Mouse (Mus musculus) kidney, adult 9 months (tissue): ENCODE measurements around the gene Arhgef25.
"Not testable (repeated sequence)": the region's sequence is repeated elsewhere in the genome, so short reads cannot be mapped to it uniquely, and the experiment has no call there.

Source experiments
- DNase-seq: peaks from one replicate; pipeline ENCODE4 v3.0.0; 2022

The Arhgef25 gene

DNA sequence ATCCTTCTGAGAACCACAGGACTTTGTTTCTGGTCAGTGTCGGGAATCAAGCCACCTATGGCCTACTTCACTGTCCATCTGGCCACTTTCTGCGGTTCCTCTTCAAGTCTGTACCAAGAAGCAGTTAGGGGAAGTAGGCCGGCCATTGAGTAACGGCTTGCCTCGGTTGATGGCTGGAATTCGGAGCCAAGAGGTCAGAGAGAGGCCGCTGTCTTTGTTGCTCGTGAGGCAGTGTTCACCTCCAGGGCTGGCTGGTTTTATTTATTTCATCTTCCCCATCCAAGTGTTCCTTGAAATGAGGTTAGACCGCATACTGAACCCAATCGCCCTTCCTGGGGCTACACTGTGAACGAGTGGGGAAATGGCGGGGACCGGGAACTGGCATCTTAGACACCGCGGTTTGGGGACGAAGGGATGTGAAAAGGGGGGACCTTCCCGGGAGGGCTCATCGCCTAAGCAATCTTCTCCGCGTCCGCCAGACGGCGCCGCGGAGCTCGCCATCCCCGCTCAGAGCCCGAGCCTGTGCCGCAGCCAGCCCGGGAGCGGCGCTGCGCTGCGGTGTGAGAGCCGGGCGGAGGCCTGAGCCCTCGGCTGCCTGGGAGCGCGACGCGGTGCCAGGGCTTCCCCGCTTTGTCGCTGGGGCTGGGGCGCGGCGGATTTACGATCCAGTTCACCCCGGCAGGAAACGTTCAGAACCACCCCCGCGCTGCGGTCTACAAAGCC, 25.1 kb downstream of the Arhgef25 start, which contains the start of gene B4galnt1:
B4galnt1 (plus strand) TSS at position 595 of the 723 bp plus-strand sequence.
- DNase-seq: peak; percentile 64

DNA sequence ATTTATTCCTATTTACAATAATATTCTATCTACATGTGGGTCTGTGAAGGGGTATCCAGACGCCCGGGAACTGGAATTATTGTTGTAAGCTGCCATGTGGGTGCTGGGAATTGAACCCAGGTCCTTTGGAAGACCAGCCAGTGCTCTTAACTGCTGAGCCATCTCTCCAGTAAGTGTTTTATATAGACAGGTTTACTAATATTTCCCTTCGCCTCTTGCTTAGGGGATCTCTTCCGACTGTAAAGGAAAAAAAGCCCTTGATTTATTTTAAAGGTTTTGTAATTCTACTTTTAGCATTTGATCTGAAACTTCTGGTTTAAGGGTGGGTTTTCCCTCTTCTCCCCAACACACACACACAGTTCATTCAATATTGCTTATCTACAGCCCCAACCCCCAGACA, 25.7 kb downstream of the Arhgef25 start:
- DNase-seq: no peak

GRCm38 (mm10) chr10:127162771-127163261, 27.1 kb downstream of the Arhgef25 start:
- DNase-seq: not testable (repeated sequence)

DNA sequence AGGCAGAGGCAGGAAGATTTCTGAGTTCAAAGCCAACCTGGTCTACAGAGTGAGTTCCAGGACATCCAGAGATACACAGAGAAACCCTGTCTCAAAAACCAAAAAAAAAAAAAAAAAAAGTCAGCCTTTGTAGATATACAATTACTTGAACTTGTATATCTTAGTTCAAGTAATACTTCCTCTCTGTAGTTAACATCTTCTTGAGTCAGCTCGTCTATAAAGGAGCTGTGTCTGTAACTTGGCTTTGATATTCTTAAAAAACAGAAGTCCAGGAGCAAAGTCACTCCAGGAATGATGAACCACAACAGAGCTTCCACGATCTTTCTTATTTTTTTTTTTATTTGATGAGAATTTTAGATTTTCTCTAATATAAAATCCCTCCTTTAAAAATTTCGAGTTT, 29.2 kb downstream of the Arhgef25 start:
- no peak for DNase-seq

GRCm38 (mm10) chr10:127160081-127160480, 29.8 kb downstream of the Arhgef25 start:
- DNase-seq: peak; percentile 43

DNA sequence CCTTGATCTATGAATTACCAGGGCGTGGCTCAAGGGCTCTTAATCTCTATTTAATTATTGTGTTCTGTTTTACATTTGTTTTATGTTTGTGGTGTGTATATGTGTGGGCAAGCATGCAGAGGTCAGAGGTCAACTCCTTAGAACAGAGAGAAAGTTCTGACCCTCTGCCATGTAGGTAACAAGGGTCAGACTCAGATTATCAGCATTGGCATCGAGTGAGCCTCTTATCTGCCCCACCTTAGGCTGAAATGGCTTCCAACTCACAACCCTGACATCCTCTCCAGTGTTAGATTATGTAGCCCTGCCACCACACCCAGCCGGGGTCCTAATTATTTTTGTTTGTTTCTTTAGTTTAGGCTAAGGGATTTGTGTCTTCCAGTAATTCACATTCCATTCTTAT, 31.4 kb downstream of the Arhgef25 start:
- no peak for DNase-seq

DNA sequence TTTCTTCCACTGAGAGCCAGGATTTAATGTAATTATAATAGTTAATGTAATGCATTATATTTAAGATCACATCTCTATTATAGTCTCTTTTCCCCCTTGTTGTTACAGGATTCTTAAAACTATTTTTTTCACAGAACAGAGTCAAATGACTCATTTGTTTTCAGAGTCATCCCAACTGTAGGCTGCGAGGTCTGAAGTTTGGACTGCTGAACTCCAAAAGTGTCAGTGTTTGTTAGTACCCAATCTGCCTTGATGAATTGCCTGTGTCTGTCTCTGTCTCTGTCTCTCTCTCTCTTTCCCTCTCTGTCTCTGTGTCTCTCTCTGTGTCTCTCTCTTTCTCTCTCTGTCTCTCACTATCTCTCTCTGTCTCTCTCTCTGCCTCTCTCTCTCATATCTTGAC, 33.4 kb downstream of the Arhgef25 start:
- DNase-seq: no peak

GRCm38 (mm10) chr10:127156089-127156488, 33.8 kb downstream of the Arhgef25 start:
- DNase-seq: no peak

DNA sequence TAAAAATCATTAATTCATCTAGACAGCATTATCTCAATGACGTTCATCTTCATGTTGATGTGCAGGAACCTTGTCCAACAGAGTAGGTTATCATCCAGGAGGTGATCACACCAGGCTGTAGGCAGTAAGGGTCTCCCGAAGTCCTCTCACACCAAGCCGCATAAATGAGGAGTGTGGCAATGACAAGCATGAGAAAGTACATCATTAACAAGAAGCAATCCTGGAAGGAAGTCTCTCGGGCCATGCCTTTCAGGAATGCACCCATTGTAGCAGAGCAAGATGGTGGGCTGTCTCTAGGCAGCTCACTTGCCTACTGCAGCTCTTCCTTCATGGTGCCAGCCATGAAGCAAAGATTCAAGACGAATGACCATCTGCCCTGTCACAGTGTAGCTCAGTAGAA, 35.2 kb downstream of the Arhgef25 start:
- peak; percentile 38 for DNase-seq

DNA sequence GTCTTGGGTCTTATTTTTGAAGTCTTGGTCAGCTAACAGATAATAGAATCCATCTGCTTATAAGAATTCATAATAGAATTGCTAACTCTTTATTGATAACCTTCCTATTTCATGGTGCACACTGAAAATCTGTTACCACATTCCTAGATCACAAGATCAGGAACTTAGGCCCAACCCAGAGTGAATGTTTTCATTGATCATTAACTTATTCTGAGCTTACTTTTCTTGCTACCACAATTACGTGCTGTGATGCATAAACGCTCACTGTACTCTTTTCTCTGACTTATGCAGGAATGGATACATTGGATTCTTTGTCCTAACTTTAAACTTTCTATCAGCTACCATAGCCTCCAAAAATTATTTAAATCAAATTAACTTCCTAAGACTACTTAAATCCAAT, 35.6 kb downstream of the Arhgef25 start:
- peak; percentile 67 for DNase-seq

DNA sequence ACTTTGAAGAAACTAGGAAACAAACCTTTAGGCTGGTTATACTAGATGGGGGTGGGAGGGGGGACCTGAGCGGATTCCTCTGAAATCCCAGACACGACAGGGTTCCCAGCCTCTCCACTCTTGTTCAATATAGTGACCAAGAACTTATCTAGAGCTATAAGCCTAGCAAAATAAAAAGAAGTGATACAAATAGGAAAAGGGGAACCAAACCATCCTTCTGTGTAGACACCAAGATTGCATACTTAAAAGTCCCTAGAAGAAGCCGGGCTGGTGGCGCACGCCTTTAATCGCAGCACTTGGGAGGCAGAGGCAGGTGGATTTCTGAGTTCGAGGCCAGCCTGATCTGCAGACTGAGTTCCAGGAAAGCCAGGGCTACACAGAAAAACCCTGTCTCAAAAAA, 36.6 kb downstream of the Arhgef25 start:
- DNase-seq: no peak

DNA sequence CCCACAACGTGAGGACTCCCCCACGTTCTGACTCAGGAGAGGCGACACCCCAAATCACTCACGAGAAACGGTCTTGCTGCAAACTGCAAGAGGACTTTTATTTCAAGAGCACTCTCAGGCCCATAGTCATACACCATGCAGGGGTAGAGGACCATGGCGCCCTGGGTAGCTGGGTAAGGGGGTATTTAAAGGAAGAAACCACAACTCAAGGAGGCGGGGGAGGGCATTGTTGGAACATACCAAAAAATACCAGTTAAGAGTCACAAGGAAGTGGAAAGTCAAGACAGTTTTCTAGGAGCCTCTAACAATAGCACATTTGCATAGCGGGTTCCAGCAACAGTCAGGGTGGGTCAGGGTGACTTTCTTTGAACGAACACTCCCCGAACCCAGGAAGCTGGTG, 37.3 kb downstream of the Arhgef25 start:
- DNase-seq: not testable (repeated sequence)

- DNase-seq: not testable (repeated sequence)
These were observed 38.6 kb downstream of the Arhgef25 start for GRCm38 (mm10) chr10:127151233-127151632.

GRCm38 (mm10) chr10:127150471-127150872, 39.4 kb downstream of the Arhgef25 start:
- DNase-seq: peak; percentile 87

DNA sequence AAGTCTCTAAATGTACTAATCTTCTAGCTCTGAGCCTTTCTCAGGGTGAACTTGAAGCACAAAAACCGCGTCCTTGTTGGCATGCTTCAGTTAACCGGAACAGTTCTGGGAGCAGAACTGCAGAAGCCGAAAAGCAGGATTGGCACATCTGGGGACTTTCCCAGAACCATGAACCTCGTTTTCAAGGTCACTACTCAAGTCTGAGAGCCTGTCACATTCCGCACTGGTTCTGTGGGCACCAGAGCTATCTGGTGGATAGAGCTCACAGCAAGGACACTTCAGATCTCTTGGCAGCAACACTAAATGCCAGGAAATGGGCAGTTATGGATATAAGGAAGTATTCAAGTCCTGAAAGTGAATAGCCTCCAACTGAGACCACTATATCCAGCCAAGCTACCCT, 42.7 kb downstream of the Arhgef25 start:
- DNase-seq: peak; percentile 55

- no peak for DNase-seq
These were observed 44.6 kb downstream of the Arhgef25 start for GRCm38 (mm10) chr10:127145303-127145702.

DNA sequence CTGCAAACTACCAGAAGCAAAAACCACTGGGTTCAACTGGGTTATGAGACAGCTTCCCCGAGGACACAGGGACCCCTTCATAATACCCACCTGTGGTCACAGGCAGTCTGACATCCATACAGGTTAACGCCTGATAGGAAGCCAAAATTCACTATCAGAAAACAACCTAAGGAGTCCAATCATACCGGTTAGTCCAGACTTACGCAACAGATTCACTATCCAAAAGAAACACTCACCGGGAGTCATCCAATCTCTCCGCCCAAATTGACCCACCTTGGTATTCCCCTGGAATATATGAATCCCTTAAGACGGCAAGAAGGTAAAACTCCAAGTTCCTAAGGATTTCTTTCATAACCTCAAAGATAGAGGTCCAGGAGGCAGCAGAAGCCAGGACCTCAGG, 45.3 kb downstream of the Arhgef25 start:
- DNase-seq: no peak

DNA sequence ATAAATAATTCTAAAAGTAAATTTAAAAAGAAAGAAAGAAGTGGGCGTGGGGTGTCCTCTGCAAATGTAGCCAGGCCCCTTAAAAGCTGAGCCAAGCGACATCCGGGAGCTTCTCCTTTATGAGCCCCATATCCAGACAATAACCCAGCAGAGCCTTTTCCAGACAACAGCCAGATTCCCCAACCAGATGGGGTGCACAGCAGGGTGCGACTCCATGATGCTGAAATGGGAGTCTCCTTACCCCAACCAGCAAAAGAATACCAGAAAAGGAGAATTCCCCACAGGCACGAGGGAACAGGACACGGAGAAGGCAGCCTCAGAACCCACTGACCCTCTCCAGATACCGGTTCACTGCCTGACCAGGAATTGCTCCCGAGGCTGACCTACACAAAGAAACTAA, 46.7 kb downstream of the Arhgef25 start:
- DNase-seq: no peak

DNA sequence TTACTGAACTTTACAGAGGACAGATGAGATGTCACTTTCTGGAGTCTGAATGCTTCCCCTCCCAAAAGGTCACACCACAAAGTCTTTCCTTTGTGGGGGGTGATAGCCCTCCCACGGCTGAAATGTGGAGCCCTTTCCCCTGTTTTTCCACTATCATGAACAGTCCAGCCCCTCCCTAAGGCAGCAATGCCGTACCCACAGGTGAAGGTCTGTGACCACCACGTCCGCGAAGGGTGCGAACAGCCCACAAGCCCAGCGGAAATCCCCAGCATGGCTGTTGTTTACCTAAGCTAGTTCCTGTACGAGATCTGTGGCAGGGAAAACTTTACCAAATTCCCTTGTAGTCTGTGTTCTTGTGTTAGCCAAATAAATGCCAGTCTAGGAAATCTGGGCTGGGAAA, 48.4 kb downstream of the Arhgef25 start:
- no peak for DNase-seq

- no peak for DNase-seq
These were observed 48.9 kb downstream of the Arhgef25 start for GRCm38 (mm10) chr10:127140971-127141370.

- DNase-seq: peak; percentile 53
These were observed 51.3 kb downstream of the Arhgef25 start for GRCm38 (mm10) chr10:127138328-127139141.

DNA sequence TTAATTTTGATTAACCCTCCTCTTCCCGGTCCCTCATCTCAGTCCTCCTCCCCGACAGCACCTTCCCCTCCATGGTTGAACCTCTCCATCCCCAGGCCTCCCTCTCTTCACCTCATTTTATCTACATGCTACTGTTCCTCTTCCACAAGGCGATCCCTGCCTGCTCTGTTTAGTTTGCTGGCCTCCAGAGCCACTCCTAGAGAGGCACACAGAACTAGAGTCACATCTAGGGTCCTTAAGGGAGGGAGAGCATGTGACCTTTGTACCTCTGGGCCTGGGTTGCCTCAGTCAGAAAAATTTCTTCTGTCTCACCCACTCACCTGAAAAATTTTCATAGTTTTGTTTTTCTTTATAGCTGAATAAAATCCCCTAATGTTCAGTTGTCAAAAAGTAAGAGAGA, 52.0 kb downstream of the Arhgef25 start:
- no peak for DNase-seq

GRCm38 (mm10) chr10:127136510-127136909, 53.4 kb downstream of the Arhgef25 start:
- DNase-seq: no peak
